Mouse (Mus musculus) activated CD4-positive, CD25-positive, alpha-beta regulatory T cell, adult 9 weeks (primary cell): ENCODE measurements around the gene Tdpoz2. TPM values are rescaled to one million over a fixed set of nuclear protein-coding genes. Genes with fewer than 3 reads are reported as not detected.

Experiments used
- polyA plus RNA-seq: library from polyadenylated mRNA; unstranded; fragments of 100-300 nt; shearing (Covaris generic); gene quantifications from one replicate; pipeline ENCODE4 v1.2.1, GENCODE M21; 2017

The Tdpoz2 gene
- polyA plus RNA-seq, result not detected

GRCm38 (mm10) chr3:93652586-93652985 lies at the start of gene Tdpoz2:
TSS of gene Tdpoz2 (minus strand) at chr3:93652686.

GRCm38 (mm10) chr3:93692970-93693369 lies 40.5 kb upstream of the Tdpoz2 start, which contains the start of gene Gm37596:
TSS of gene Gm37596 (minus strand) at chr3:93693070.

GRCm38 (mm10) chr3:93676210-93676609 lies 23.7 kb upstream of the Tdpoz2 start, which contains the start of gene Tdpoz1:
TSS of gene Tdpoz1 (minus strand) at chr3:93676310.

Other genes with a start within 250 kb of the Tdpoz2 start
- 0.06 TPM for gene Tchh, start 210.4 kb downstream of the Tdpoz2 start, polyA plus RNA-seq
- not detected for gene Tchhl1, start 183.9 kb downstream of the Tdpoz2 start, polyA plus RNA-seq
- gene S100a11, start 132.2 kb downstream of the Tdpoz2 start, polyA plus RNA-seq, result 876 TPM
- 1,518 TPM for gene S100a10, start 97.6 kb downstream of the Tdpoz2 start, polyA plus RNA-seq
- gene Tdpoz1, start 23.6 kb upstream of the Tdpoz2 start, polyA plus RNA-seq, result not detected
- gene Gm37596, start 40.4 kb upstream of the Tdpoz2 start, polyA plus RNA-seq, result not detected
- not detected for gene Gm5773, start 120.3 kb upstream of the Tdpoz2 start, polyA plus RNA-seq
- gene Tdpoz4, start 143.7 kb upstream of the Tdpoz2 start, polyA plus RNA-seq, result not detected
- not detected for gene Tdpoz3, start 173.3 kb upstream of the Tdpoz2 start, polyA plus RNA-seq